Mouse (Mus musculus): ENCODE measurements around the gene Actb.

DNA sequence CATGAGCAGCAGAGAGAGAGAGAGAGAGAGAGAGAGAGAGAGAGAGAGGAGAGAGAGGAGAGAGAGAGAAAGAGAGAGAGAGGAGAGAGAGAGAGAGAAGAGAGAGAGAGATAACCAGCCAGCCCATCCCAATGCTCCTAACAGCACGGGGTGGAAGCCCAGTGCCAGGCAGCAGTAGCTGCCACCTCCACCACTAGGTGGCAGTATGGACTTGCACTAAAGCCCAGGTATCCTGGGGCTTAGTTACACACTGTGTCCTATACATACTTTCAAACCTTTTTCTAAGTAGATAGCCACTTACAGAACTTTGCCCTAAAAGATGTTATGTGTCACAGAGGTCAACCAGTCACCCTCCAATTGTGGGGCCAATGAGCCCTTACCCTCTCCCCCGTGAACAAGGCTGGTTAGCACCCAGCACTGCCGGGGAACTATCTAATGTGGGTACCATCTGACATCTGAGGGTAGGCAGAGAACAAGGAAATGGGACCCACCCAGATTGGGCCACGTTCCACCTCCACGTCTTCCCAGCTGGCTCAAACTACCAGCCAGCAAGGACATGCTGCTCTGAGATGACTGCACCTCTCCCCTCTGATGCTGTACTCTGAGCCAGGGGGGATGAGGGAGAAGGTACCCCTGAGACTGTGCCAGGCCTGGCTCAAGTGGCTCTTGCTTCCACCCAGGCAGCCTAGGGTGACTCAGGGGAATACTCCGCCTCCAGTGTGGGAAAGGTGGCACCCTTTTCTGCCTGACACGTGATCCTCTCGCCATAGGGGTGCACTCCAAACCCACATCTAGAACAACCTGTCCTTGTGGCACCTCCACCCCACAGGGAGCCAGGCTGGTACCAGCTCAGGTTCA, 27.0 kb downstream of the Actb start:
- peak; percentile 97 for TF ChIP-seq CTCF (IDR thresholded peaks at IDR 0.05)
- TF ChIP-seq EP300 (IDR thresholded peaks at IDR 0.05): no peak

All from lung, postnatal 0 days (tissue).